Mouse (Mus musculus): ENCODE measurements around the gene 9130409I23Rik. TPM values are rescaled to one million over a fixed set of nuclear protein-coding genes. Genes with fewer than 3 reads are reported as not detected.
"Not testable (repeated sequence)": the region's sequence is repeated elsewhere in the genome, so short reads cannot be mapped to it uniquely, and the experiment has no call there.

Gene 9130409I23Rik
- polyA plus RNA-seq, 1 experiment = 0.05 TPM

DNA sequence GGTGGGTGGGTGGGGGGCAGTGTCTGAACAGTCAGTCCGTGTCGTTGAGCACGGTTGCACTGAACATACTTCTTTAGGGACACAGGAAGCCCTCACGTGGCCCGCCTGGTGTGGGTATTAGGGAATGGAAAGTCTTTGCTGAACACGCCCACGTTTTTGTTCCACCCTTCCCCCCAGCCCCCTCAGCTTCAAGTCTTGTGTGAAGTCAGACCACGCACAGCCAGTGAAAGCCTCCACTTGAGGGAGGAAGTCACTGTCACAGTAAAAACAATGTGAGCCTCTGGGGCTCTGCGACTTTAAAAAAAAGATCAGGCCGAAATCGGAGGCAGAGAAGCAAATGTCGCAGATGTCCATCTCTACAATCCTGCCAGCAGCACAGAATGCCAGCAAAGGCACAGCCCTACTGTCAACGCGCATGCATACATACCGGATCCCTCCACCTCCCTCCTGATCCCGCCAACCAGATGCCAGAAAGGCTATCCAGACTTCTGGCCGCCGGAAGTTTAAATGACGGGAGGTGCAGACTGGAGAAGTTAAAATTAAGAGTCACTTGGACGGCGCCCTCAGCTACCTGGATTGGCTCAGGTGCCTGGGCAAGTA, 34.4 kb upstream of the 9130409I23Rik start:
- peak; percentile 81 to 85 for DNase-seq
- Histone ChIP-seq H3K4me1 (ENCODE audit: control insufficient read depth, insufficient read depth, low read length) (peaks cover 19% of the 10 kb centered on the region), H3K27ac (ENCODE audit: insufficient read depth, low read length) (peak overlapping the region; percentile 69), H3K27me3 (ENCODE audit: control insufficient read depth, insufficient read depth, low read length) (no peaks in the 10 kb centered on the region), H3K4me3 (replicated peaks; ENCODE audit: insufficient read depth, low read depth, low read length) (peak overlapping the region; percentile 77)
- under 1% methylated on average over 21 of the region's 21 CpGs for WGBS
- TF ChIP-seq CTCF (IDR thresholded peaks at IDR 0.05; ENCODE audit: borderline replicate concordance, insufficient read depth, low read depth, low read length) = no peak
- peak; percentile 18; the same call in 1 of the 2 replicates for TF ChIP-seq POLR2A (IDR thresholded peaks at IDR 0.05; ENCODE audit: borderline replicate concordance, insufficient read depth, low read length)

DNA sequence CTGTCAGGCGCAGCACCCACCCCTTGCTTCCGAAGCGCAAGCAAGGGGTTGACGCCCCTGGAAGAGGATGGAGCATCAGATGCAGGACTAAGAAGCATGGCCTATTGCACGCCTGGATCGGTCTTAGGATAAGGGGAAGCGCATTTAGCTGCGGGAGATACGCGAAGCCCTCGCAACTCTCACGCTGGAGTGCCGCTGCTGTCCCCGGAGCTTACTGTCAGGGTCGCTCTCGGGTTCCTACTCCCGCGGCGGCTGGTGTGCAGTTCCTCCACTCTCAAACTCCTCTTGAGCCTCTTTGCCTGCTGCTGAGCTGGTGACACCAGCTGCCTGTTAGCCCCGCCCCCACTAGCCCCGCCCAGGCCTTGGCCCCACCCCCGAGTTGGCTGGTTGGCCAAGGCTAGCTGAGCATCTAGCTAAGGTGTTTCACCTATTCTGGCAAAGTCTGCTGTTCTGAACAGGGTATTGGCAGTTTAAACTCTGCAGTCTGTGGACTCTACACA, 33.8 kb upstream of the 9130409I23Rik start:
- Histone ChIP-seq H3K4me1 (ENCODE audit: control insufficient read depth, insufficient read depth, low read length) (peaks cover 19% of the 10 kb centered on the region), H3K27me3 (ENCODE audit: control insufficient read depth, insufficient read depth, low read length) (no peaks in the 10 kb centered on the region), H3K27ac (ENCODE audit: insufficient read depth, low read length) (peak overlapping the region; percentile 89), H3K4me3 (replicated peaks; ENCODE audit: insufficient read depth, low read depth, low read length) (peak overlapping the region; percentile 77)
- peak; percentile 74 for TF ChIP-seq POLR2A (IDR thresholded peaks at IDR 0.05; ENCODE audit: borderline replicate concordance, insufficient read depth, low read length)
- no peak for TF ChIP-seq CTCF (IDR thresholded peaks at IDR 0.05; ENCODE audit: borderline replicate concordance, insufficient read depth, low read depth, low read length)
- under 1% methylated on average over 22 of the region's 22 CpGs for WGBS
- peak; percentile 85 to 86 for DNase-seq

DNA sequence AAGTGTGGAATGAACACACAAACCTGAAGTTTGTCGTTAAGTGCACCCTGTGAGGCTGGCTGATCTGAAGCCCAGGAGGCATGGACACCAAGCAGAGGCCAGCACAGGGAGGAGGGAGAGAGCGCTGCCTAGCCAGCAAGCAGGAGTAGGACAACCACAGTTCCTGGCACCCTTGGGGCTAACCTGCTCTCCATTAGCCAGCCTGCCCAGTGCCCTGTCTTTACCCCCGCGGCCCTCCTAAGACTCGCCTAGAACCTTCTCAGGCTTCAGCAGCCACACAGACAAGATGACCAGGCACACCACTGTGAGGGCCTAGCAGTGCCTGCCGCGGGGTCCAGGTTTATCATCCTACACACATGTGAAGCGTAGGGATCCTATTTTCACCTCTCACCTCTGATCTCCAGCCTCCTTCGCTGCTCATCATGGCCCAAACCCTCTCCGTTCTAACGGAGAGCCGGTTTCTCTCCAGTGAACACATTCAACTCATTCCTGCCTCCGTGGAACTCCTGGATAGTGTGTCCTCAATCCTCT, 33.1 kb upstream of the 9130409I23Rik start:
- no peaks in the 10 kb centered on the region for H3K27me3 ChIP-seq (ENCODE audit: control insufficient read depth, insufficient read depth, low read length)
- H3K4me3 ChIP-seq (replicated peaks; ENCODE audit: insufficient read depth, low read depth, low read length) = peak overlapping the region; percentile 77
- no peak for TF ChIP-seq CTCF (IDR thresholded peaks at IDR 0.05; ENCODE audit: borderline replicate concordance, insufficient read depth, low read depth, low read length)
- TF ChIP-seq POLR2A (IDR thresholded peaks at IDR 0.05; ENCODE audit: borderline replicate concordance, insufficient read depth, low read length) = no peak
- 77% methylated on average over 13 of the region's 13 CpGs for WGBS
- H3K27ac ChIP-seq (ENCODE audit: insufficient read depth, low read length) = no peak overlapping the region
- no peak for DNase-seq
- peaks cover 19% of the 10 kb centered on the region for H3K4me1 ChIP-seq (ENCODE audit: control insufficient read depth, insufficient read depth, low read length)

DNA sequence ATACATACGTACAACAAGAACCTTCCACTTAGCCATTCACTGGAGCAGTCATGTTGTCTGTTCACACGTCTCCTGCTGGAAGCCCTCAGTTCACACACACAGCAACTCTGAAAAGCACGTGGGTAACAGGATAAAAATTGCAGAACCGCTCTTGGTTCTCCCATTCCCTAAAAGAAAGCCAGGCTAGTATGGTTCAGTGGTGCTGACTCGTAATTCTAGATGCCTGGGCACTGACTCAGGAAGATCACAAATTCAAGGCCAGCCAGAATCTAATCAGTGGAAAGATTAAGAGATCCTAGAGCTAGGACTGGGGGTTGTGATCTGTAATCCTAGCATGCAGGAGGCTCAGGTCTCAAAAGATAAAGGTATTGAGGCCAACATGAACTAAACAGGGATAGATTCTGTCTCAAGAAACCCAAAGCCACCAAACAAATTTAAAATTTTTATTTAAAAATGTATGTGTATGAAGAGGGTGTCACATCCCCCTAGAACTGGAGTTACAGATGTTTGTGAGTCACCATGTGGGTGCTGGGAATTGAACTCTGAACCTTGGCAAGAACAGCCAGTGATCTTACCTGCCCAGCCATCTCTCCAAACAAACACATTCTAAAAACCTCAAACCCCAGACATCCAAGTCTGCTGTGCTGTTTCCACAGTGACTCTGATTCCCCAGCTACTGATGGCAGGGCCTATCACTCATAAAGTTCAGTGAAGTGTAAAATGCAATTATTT, 30.1 kb upstream of the 9130409I23Rik start, which contains the start of gene Ephx1:
Ephx1 (minus strand) TSS at position 149 of the 732 bp plus-strand sequence.
- Histone ChIP-seq H3K4me1 (ENCODE audit: control insufficient read depth, insufficient read depth, low read length) (peaks cover 7% of the 10 kb centered on the region), H3K4me3 (replicated peaks; ENCODE audit: insufficient read depth, low read depth, low read length) (no peak within 1 kb of the TSS), H3K27ac (ENCODE audit: insufficient read depth, low read length) (no peak within 1 kb of the TSS), H3K27me3 (ENCODE audit: control insufficient read depth, insufficient read depth, low read length) (no peaks in the 10 kb centered on the region)
- 81% methylated on average over 5 of the region's 5 CpGs for WGBS
- TF ChIP-seq POLR2A (IDR thresholded peaks at IDR 0.05; ENCODE audit: borderline replicate concordance, insufficient read depth, low read length) (no peak), CTCF (IDR thresholded peaks at IDR 0.05; ENCODE audit: borderline replicate concordance, insufficient read depth, low read depth, low read length) (no peak)
- no peak for DNase-seq

DNA sequence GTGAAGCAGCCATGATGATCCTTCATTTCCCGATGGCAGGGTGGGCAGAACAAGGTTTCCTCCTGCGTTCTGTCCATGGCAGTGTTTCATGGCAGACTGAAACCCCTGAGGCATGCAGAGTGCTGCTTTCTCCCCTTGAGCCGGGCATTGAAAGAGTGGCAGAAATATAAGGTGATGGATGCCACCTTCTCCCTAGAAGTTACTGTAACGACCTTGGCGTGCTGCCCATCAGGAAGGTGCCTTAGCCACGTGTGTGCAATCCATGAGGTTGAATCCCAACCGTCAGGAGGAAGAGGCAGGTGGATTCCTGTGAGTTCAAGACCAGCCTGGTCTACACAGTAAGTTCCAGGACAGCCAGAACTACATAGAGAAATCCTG, 29.6 kb upstream of the 9130409I23Rik start:
- WGBS = 43% methylated on average over 7 of the region's 7 CpGs
- Histone ChIP-seq H3K27ac (ENCODE audit: insufficient read depth, low read length) (no peak overlapping the region), H3K4me3 (replicated peaks; ENCODE audit: insufficient read depth, low read depth, low read length) (no peak overlapping the region), H3K4me1 (ENCODE audit: control insufficient read depth, insufficient read depth, low read length) (peaks cover 4% of the 10 kb centered on the region), H3K27me3 (ENCODE audit: control insufficient read depth, insufficient read depth, low read length) (no peaks in the 10 kb centered on the region)
- TF ChIP-seq CTCF (IDR thresholded peaks at IDR 0.05; ENCODE audit: borderline replicate concordance, insufficient read depth, low read depth, low read length) (no peak), POLR2A (IDR thresholded peaks at IDR 0.05; ENCODE audit: borderline replicate concordance, insufficient read depth, low read length) (no peak)
- no peak for DNase-seq

DNA sequence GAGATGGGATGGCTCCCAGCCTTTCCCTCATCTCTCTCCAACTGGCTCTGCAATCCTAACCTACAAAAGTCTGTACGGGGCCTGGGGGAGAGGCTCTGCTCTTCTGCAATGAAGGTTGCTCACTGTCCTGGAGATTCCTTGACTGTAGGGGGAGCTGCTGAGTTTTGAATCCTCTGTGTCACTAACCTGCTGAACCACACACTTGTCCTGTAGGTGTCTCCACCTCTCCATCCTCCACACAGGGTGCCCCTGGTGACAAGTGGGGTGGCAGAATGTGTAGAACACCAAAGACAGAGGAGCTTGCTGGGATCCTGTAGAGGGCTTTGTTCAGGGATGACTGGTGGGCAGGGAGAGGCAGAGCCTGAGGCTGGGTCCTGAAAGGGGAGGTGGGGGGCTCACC, 28.8 kb upstream of the 9130409I23Rik start:
- no peak for TF ChIP-seq POLR2A (IDR thresholded peaks at IDR 0.05; ENCODE audit: borderline replicate concordance, insufficient read depth, low read length)
- peak; percentile 83 for TF ChIP-seq CTCF (IDR thresholded peaks at IDR 0.05; ENCODE audit: borderline replicate concordance, insufficient read depth, low read depth, low read length)
- Histone ChIP-seq H3K4me3 (replicated peaks; ENCODE audit: insufficient read depth, low read depth, low read length) (no peak overlapping the region), H3K27ac (ENCODE audit: insufficient read depth, low read length) (no peak overlapping the region), H3K4me1 (ENCODE audit: control insufficient read depth, insufficient read depth, low read length) (peaks cover 4% of the 10 kb centered on the region), H3K27me3 (ENCODE audit: control insufficient read depth, insufficient read depth, low read length) (no peaks in the 10 kb centered on the region)
- peak; percentile 62 to 74 for DNase-seq
- WGBS = 12% methylated on average over 1 of the region's 1 CpGs

DNA sequence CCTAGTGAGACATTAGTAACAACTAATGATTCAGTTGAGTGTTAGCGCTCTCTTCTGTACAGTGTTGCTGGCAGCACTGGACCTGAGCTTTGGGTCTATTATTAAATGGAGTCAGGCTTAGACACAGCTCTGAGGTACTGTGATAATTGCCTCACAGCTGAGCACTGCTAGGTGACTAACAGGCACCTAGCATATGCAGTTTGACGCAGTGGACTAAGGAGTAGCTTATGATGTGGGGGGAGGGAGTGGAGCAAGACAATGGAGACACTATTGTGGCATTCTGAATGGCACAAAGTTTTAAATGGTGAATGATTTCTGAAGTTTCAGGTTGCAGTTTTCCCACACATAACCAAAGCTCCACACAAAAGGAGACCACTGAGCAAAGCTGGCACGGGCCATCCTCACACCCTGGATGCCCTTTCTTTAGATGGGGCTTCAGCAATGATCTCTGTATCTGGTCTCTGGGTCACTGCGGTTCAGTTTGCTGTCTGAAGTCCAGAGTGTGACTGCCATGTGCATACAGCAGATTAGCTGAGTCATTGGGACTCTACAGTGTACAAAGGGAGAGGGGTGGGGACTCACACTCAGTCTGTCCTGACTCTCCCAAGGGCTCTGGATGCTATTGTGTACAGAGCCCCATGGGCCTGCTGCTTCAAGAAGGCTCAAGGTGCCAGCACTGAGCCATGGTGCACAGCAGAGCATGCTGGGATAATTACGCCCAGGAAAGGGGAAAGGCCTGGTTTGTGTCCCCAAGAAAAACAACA, 15.8 kb upstream of the 9130409I23Rik start:
- H3K27me3 ChIP-seq (ENCODE audit: control insufficient read depth, insufficient read depth, low read length); H3K4me1 ChIP-seq (ENCODE audit: control insufficient read depth, insufficient read depth, low read length); H3K4me3 ChIP-seq (replicated peaks; ENCODE audit: insufficient read depth, low read depth, low read length); H3K27ac ChIP-seq (ENCODE audit: insufficient read depth, low read length); DNase-seq: not testable (repeated sequence)
- WGBS = 92% methylated on average over 5 of the region's 5 CpGs
